Mouse (Mus musculus) gastrocnemius, adult 18-20 months (tissue): ENCODE measurements around the gene Gpa33. TPM values are rescaled to one million over a fixed set of nuclear protein-coding genes. Genes with fewer than 3 reads are reported as not detected.
"Not testable (repeated sequence)": the region's sequence is repeated elsewhere in the genome, so short reads cannot be mapped to it uniquely, and the experiment has no call there.

Experiments
- DNase-seq: peaks from one replicate; pipeline ENCODE4 v3.0.0; 2021; ENCODE audit warnings: low spot score
- total RNA-seq, 2 experiments: library from RNA; stranded (reverse); gene quantifications; 2 replicates each; pipeline ENCODE4 v1.2.3; 2021

The Gpa33 gene
- total RNA-seq, 2 experiments from 2014 or later, result not detected

- no peak for DNase-seq
Observed at GRCm38 (mm10) chr1:166132367-166132766, 2.3 kb downstream of the Gpa33 start.

GRCm38 (mm10) chr1:166135091-166135740, 5.2 kb downstream of the Gpa33 start:
- no peak for DNase-seq

GRCm38 (mm10) chr1:166137244-166137938, 7.4 kb downstream of the Gpa33 start:
- DNase-seq, result no peak

- DNase-seq, result no peak
Observed at GRCm38 (mm10) chr1:166138136-166138535, 8.1 kb downstream of the Gpa33 start.

- DNase-seq, result no peak
Observed at GRCm38 (mm10) chr1:166139113-166139512, 9.1 kb downstream of the Gpa33 start.

- DNase-seq, result no peak
Observed at GRCm38 (mm10) chr1:166139620-166140184, 9.7 kb downstream of the Gpa33 start.

- DNase-seq, result not testable (repeated sequence)
Observed at GRCm38 (mm10) chr1:166141868-166142267, 11.8 kb downstream of the Gpa33 start.

GRCm38 (mm10) chr1:166142369-166142768, 12.3 kb downstream of the Gpa33 start:
- DNase-seq, result no peak

- no peak for DNase-seq
Observed at GRCm38 (mm10) chr1:166146626-166147025, 16.6 kb downstream of the Gpa33 start.

- no peak for DNase-seq
Observed at GRCm38 (mm10) chr1:166147657-166148056, 17.6 kb downstream of the Gpa33 start.

GRCm38 (mm10) chr1:166149441-166149840, 19.4 kb downstream of the Gpa33 start:
- DNase-seq, result no peak

- no peak for DNase-seq
Observed at GRCm38 (mm10) chr1:166150035-166150434, 20.0 kb downstream of the Gpa33 start.

GRCm38 (mm10) chr1:166151341-166151740, 21.3 kb downstream of the Gpa33 start:
- DNase-seq, result no peak

GRCm38 (mm10) chr1:166152034-166152433, 22.0 kb downstream of the Gpa33 start:
- no peak for DNase-seq

GRCm38 (mm10) chr1:166153351-166154120, 23.5 kb downstream of the Gpa33 start:
- peak; percentile 83 for DNase-seq

- peak; percentile 75 for DNase-seq
Observed at GRCm38 (mm10) chr1:166154162-166155112, 24.4 kb downstream of the Gpa33 start.

- DNase-seq, result no peak
Observed at GRCm38 (mm10) chr1:166155113-166155494, 25.1 kb downstream of the Gpa33 start.

- no peak for DNase-seq
Observed at GRCm38 (mm10) chr1:166157712-166158111, 27.7 kb downstream of the Gpa33 start.

- no peak for DNase-seq
Observed at GRCm38 (mm10) chr1:166158664-166159063, 28.6 kb downstream of the Gpa33 start.

GRCm38 (mm10) chr1:166160111-166160510, 30.1 kb downstream of the Gpa33 start:
- DNase-seq, result no peak
